Mouse (Mus musculus) testis, postnatal 14 days (tissue): Measurements from ENCODE around the gene Gm21818.
"Not testable (repeated sequence)": the region's sequence is repeated elsewhere in the genome, so short reads cannot be mapped to it uniquely, and the experiment has no call there.

ENCODE experiments used
- DNase-seq: peaks from one replicate; pipeline ENCODE4 v3.0.0; 2021; ENCODE audit warnings: low spot score

Gene Gm21818

DNA sequence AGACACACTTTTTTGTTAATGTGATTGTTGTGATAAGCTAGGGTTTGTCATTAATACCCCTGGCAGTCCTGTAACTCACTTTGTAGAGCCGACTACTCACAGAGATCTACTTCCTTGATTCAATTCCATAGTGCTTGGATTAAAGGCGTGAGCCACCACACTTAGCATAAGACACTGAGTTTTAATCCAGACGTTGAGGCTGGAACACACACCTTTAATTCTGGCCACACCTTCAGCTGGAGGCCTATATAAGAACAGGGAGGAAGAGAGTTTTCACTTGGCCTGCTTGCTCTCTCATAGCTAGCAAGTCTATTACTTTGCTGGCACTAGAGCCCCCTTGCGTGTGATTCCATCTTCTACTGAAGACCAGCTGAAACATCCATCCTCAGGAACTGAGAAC, at the start of gene Gm21818:
Gene Gm21818 (plus strand): TSS at position 301 of the 400 bp plus-strand sequence.
- not testable (repeated sequence) for DNase-seq

DNA sequence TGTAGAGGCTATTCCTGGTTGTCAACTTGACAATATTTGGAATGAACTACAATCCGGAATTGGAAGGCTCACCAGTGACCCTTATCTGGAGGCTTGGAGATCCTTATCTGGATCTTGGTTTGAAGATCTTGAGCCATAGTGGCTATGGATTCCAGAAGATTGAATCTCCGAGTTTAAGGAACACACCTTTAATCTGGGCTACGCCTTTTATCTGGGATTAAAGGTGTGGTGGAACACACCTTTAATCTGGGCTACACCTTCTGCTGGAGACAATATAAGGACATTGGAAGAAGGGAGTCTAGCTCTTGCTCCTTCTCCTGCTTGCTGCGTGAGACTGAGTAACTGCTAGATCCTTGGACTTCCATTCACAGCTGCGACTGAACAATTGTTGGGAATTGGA, 32.3 kb upstream of the Gm21818 start, which contains the start of gene Gm20767:
Gene Gm20767 (plus strand): TSS at position 301 of the 400 bp plus-strand sequence.
- not testable (repeated sequence) for DNase-seq

DNA sequence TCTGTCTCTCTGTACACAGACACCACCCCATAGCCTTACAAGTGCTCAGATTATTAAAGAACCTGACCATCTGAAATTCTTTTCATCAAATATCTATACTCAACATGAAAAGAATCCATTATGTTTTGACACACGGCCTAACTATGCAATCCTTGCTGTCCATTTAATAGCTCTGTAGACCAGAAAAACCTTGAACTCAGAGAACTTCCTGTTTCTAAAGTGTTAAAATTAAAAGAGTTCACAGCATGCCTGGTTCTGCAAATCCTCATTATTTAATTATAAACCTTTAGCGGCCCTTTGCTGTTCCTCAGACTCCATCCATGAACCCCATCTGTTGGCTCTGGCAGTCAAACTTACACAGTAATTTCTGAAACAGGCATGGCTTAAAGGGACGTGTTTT, 29.9 kb upstream of the Gm21818 start:
- DNase-seq = not testable (repeated sequence)

DNA sequence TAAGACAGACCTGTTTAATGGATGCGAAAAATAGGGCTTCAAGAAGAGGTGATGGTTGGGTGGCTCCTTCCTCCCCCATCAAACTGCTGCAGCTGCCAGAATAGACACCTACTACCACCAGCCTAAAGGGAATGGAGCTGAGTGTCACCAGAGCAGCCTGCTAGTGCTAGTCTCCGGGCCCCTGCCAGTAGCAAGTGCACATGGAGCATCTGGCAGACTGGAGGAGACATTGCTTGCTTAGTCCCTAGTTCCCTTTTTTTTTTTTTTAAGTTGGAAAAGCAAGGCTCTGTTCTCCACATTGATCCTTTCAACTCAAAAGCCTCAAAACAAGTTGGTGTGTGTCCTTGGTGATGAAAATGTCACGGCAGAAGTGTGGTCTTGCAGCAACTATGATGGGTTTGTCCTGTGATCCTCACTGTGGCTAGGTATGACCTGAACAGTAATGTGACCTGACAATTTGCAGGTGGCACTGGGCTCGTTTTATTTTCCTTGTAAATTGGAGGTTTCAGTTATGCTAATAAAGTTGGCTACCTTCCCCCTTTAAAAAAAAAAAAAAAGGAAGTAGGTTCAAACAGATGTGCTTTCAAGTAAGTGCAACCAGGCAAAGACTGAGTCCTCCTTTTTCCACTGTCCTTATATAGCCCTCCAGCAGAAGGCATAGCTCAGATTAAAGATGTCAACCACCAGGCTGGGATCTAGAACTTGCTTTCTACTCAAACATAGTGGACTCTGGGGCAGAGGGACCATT, 22.4 kb upstream of the Gm21818 start:
- DNase-seq = not testable (repeated sequence)

DNA sequence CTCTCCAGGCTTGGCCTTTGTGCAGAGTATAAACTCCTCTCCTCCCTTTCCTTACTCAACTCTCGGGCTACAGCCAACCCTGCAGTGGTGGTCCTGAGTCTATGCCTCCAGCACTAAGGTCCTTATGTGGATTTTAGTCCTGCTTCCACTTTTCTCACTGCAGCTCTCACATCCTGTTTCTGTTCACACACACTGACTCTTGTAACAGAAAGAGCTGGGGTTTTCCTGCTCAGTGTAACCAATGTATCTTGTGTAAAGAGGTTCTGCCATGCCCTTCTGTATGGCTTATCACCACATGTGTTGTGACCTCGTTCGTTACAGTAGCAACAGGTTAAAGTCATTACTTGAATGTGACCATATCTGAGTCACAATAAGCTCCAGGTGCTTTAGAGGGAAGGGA, 21.6 kb upstream of the Gm21818 start:
- not testable (repeated sequence) for DNase-seq

DNA sequence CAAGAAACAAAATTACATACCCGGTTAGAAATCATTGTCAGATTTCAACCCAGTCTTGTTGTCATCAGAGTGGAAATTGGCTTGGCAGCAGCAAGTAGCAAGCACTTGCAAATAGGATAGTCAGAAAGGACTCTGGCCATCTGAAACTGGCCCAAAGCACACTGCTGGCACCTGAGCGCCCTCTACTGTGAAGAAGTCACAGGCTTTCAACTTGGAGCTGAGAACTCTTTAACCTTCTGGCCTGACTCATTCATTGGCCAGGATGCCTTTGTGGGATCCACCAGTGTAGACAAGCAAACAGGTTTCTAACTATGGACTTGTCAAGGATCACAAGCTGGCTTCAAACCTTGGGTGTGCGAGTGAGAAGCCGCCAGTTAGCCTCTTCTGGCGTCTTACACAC, 3.9 kb upstream of the Gm21818 start:
- not testable (repeated sequence) for DNase-seq

DNA sequence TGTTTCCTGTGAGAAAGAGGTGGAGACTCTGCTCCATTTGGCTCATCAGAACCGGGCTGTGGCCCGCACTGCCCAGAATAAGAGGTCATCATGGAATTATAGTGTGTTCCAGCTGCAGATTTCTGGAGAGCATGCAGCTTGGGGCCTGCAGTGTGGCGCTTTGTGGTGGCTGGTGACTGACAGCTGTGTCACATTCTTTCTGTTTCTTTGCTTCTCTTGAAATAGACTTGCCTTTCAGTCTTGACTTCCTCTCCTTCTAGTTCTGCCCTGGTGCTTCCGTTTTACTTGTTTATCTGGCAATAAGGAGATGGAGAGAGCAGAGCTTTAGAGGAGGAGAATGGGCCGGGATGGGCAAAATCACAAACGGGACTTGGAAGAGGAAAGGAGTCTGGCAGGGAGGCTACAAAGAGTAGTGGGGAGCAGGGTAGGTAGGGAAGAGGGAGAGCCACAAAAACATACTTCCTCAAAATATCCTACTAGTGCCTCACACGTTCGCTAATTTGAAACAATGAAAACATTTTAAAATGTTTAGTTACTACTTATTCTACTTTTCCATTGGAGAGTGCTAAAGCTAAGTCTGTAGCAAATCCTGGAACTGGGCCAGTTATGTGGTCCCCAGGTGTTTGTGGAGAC, 24.1 kb downstream of the Gm21818 start:
- not testable (repeated sequence) for DNase-seq

DNA sequence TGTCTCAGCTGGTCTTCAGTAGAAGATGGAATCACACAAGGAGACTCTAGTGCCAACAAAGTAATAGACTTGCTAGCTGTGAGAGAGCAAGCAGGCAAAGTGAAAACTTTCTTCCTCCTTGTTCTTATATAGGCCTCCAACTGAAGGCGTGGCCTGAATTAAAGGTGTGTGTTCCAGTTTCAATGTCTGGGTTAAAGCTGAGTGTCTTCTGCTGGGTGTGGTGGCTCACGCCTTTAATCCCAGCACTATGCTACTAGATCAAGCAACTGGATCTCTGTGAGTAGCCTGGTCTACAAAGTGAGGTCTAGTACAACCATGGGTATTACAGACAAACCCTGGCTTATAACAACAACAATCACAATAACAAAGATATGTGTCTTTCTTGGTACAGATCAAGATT, 43.6 kb downstream of the Gm21818 start, which contains the start of gene Gm21762:
Gene Gm21762 (minus strand): TSS at position 101 of the 400 bp plus-strand sequence.
- not testable (repeated sequence) for DNase-seq

DNA sequence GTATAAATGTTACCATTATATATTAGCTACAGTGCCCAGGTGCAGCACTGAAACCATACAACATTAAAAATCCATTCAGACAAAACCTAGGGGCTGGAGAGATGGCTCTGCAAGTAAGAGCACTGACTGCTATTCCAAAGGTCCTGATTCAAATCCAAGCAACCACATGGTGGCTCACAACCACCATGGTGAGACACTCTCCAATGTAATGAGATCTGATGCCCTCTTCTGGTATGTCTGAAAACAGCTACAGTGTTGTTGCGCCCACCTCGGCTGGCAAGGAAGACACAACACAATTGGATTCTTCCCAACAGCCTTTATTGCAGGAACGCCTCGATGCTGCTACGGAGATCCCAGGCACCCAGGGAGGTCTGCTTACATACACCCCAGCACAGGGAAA, 48.7 kb downstream of the Gm21818 start:
- DNase-seq = not testable (repeated sequence)

DNA sequence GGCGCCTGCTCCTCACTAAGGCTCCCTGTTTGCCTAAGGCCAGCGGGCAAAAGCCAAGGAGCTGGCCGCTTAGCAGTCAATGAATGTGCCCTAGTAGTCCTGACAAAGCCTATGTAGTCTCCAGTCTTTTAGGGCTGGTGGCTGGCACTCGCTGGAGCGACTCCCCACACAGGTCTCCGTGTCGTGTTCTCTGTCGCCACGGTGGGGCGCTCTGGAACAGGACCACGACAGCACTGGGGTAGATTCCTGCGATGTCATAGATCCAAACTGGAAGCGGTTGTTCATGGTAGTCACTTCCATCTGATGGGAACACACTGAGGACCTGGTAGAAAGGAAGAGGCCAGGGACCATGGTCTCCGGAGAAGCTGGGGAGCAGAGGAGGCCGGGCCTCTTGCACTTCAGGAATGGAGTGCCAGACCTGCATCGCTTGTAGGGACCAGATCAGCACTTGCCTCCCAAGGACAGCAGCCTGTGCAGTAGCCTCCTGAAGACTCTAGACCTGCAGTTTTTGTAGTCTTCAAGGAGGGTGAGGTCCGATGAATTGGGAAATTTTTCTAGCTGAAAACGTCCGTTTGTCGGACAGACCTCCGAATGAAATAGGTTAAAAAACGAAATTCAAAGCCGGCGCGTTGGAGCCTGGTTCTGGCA, 50.9 kb downstream of the Gm21818 start:
- DNase-seq = not testable (repeated sequence)
